Mouse (Mus musculus) embryonic facial prominence, embryonic 11.5 days (tissue): ENCODE measurements around the gene Fgf4. TPM values are rescaled to one million over a fixed set of nuclear protein-coding genes. Genes with fewer than 3 reads are reported as not detected.

ENCODE experiments used
- ATAC-seq: fragments of 200-750 bp; cut with Nextera tagmentation; replicated peaks from 2 replicates; pipeline ENCODE4 v1.8.0; 2017; ENCODE audit warnings: low read depth; ENCODE audit not compliant: insufficient number of reproducible peaks, low FRiP score, low TSS enrichment
- DNase-seq: peaks from one replicate; pipeline ENCODE4 v3.0.0-alpha.2; 2015; ENCODE audit warnings: low spot score
- H3K27ac ChIP-seq: fragments of 300-500 bp; sonication (generic); replicated peaks from 2 replicates; pipeline ENCODE4 v1.5.1; 2014; ENCODE audit warnings: mild to moderate bottlenecking, low read depth, low read length, control low read depth
- H3K27me3 ChIP-seq: fragments of 300-500 bp; sonication (generic); 2 replicates; pipeline ENCODE4 v1.6.1; 2014; ENCODE audit warnings: mild to moderate bottlenecking, low read length, moderate library complexity, mixed read lengths; ENCODE audit not compliant: control insufficient read depth, insufficient read depth
- H3K36me3 ChIP-seq: fragments of 300-500 bp; sonication (generic); replicated peaks from 2 replicates; pipeline ENCODE4 v1.6.1; 2014; ENCODE audit warnings: low read depth, mild to moderate bottlenecking, low read length, moderate library complexity, mixed read lengths; ENCODE audit not compliant: control insufficient read depth, insufficient read depth
- H3K4me1 ChIP-seq: fragments of 300-500 bp; sonication (generic); 2 replicates; pipeline ENCODE4 v1.6.1; 2014; ENCODE audit warnings: low read length, mixed read lengths; ENCODE audit not compliant: control insufficient read depth, insufficient read depth
- H3K4me2 ChIP-seq: fragments of 300-500 bp; sonication (generic); 2 replicates; pipeline ENCODE4 v1.6.1; 2014; ENCODE audit warnings: low read depth, mild to moderate bottlenecking, control low read depth, low read length, moderate library complexity
- H3K4me3 ChIP-seq: fragments of 300-500 bp; sonication (generic); 2 replicates; pipeline ENCODE4 v1.5.1; 2014; ENCODE audit warnings: low read depth, low read length, control low read depth
- H3K9ac ChIP-seq: fragments of 300-500 bp; sonication (generic); replicated peaks from 2 replicates; pipeline ENCODE4 v1.6.1; 2014; ENCODE audit warnings: mild to moderate bottlenecking, control low read depth, low read length
- H3K9me3 ChIP-seq: fragments of 300-500 bp; sonication (generic); replicated peaks from 2 replicates; pipeline ENCODE4 v1.6.1; 2016; ENCODE audit warnings: mild to moderate bottlenecking, low read length, inconsistent platforms, mixed read lengths; ENCODE audit not compliant: control insufficient read depth
- WGBS: fragments of 180-500 bp; shearing (Covaris S2); extraction: QIAGEN DNeasy Blood & Tissue Kit; methylation state at CpG from one replicate; pipeline ENCODE4 v1.1.7; 2014; 5-methylcytosine and 5-hydroxymethylcytosine counted together
- polyA plus RNA-seq: library from polyadenylated mRNA; unstranded; fragments of >200 nt; fragmentation: Nextera tagmentation; extraction: Ambion mirVana; gene quantifications from 2 replicates; pipeline ENCODE4 v1.2.1, GENCODE M21; 2014

The Fgf4 gene
- 0.07 TPM in 1 of 2 replicates, not detected in the other for polyA plus RNA-seq

DNA sequence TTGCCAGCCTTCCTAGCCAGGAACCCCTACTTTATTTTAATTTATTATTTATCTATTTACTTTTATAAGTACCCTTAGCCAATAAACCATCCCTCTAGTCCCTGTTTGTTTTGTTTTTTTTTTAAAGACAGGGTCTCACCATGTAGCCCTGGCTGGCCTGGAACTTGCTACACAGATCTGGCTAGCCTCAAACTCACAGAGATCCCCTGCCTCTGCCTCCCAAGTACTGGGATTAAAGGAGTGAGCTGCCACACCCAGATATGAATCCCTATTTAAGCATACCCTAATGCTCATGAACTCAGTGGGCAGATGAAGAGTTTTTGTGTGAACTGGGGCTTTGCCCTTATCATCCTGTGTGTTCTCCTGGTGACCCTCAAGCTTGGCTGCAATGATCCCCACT is at the start of gene Fgf4:
Gene Fgf4, plus strand, starts transcription at position 301 of the 400 bp plus-strand sequence.
- no peak for DNase-seq
- no peaks in the 10 kb centered on the region for H3K4me1 ChIP-seq
- ATAC-seq = no peak
- H3K27me3 ChIP-seq = no peaks in the 10 kb centered on the region; the same call in 1 of the 2 replicates
- H3K36me3 ChIP-seq = no peaks in the 10 kb centered on the region
- no peak within 1 kb of the TSS for H3K9ac ChIP-seq
- no peak within 1 kb of the TSS for H3K4me2 ChIP-seq
- no peak within 1 kb of the TSS for H3K27ac ChIP-seq
- H3K4me3 ChIP-seq = no peak within 1 kb of the TSS
- H3K9me3 ChIP-seq = no peaks in the 10 kb centered on the region

GRCm38 (mm10) chr7:144798471-144798870 is 48.7 kb upstream of the Fgf4 start:
- DNase-seq = peak; percentile 74
- 41% methylated on average over 1 of the region's 1 CpGs for WGBS
- no peaks in the 10 kb centered on the region for H3K9me3 ChIP-seq
- no peaks in the 10 kb centered on the region for H3K36me3 ChIP-seq
- H3K4me3 ChIP-seq = no peak overlapping the region
- ATAC-seq = 0 out of 2 replicates have a peak, but pooled peaks have one; percentile 27
- no peak overlapping the region for H3K9ac ChIP-seq
- no peak overlapping the region for H3K27ac ChIP-seq
- H3K4me1 ChIP-seq = no peaks in the 10 kb centered on the region; the same call in 1 of the 2 replicates
- no peak overlapping the region for H3K4me2 ChIP-seq
- H3K27me3 ChIP-seq = no peaks in the 10 kb centered on the region

DNA sequence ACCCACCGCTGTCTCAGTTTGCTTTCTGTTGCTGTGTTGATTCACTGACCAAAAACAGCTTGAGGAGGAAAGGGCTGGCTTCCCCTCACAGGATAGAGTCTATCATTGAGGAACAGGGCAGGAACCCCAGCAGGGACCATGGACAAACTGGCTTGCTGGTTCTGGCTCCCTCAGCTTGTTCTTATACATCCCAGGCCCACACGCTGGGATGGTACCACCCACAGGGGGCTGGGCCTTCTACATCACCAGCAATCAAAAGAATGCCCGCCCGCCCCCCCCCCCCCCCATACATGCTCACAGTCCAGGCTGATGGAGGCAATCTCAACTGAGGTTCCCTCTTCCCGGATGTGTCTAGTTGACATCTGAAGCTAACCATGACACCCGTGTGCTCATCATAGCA is 40.1 kb upstream of the Fgf4 start:
- Histone ChIP-seq H3K4me3 (no peak overlapping the region), H3K4me2 (no peak overlapping the region), H3K36me3 (no peaks in the 10 kb centered on the region), H3K27me3 (no peaks in the 10 kb centered on the region), H3K9ac (no peak overlapping the region), H3K27ac (no peak overlapping the region), H3K4me1 (no peaks in the 10 kb centered on the region), H3K9me3 (no peaks in the 10 kb centered on the region)
- DNase-seq (no peak), ATAC-seq (no peak)
- WGBS = 64% methylated on average over 6 of the region's 6 CpGs

DNA sequence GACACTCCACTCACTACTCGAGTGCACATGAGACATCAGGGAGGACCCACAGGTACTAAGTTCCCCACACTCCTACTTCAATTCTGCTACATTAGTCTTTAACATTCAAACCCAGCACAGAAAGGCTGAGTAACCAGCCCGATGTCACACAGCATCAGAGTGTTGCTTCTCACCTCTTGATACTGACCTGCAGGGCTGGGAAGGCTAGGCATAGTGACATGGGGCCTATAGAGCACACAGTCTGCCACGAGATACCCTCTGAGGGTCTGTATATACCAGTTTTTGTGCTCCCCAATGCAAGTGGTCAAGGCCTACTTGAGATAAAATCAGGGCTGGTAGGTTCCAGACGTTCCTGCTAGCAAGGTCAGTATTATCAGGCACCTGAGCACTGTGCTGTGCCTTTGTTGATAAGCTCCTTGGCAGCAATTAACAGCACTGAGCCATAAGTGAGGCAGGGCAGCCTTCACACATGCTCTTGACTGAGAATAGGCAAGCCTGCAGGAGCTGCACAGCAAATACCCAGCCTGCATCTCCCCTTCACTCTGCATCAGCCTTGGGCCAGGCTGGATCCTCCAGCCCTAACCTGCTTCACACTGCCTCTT is 39.1 kb upstream of the Fgf4 start:
- Histone ChIP-seq H3K4me1 (no peaks in the 10 kb centered on the region), H3K36me3 (no peaks in the 10 kb centered on the region), H3K27me3 (no peaks in the 10 kb centered on the region), H3K9ac (no peak overlapping the region), H3K27ac (no peak overlapping the region), H3K4me2 (no peak overlapping the region), H3K4me3 (no peak overlapping the region), H3K9me3 (no peaks in the 10 kb centered on the region)
- ATAC-seq (no peak), DNase-seq (no peak)
- 72% methylated on average over 4 of the region's 4 CpGs for WGBS

- H3K4me1 ChIP-seq = no peaks in the 10 kb centered on the region
- no peaks in the 10 kb centered on the region for H3K36me3 ChIP-seq
- H3K9ac ChIP-seq = no peak overlapping the region
- no peaks in the 10 kb centered on the region for H3K27me3 ChIP-seq
- peak; percentile 30 for DNase-seq
- H3K9me3 ChIP-seq = no peaks in the 10 kb centered on the region
- no peak overlapping the region for H3K27ac ChIP-seq
- ATAC-seq = no peak
- H3K4me2 ChIP-seq = no peak overlapping the region
- 41% methylated on average over 4 of the region's 4 CpGs for WGBS
- no peak overlapping the region for H3K4me3 ChIP-seq
Observed at GRCm38 (mm10) chr7:144811521-144811920, 35.6 kb upstream of the Fgf4 start.

DNA sequence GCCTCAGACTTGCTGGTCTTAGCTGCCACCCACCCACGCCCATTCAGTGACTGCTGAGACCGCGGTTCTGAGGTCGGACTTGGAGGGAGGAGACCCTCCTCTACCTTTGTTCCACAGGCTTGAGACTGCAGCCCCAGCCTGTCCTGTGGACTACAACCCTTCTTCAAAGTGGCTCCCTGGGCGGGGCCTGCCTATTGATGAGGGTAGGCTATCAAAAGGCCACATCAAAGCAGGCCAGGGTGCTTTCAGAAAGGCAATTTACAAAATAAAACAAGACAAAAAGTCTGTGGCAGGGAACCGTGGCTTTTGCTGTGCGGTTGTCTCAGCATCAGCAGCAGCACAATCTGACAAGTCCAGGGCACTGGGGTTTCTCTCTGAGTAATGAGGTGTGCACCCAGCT is 25.3 kb upstream of the Fgf4 start:
- DNase-seq (no peak), ATAC-seq (no peak)
- H3K4me1 ChIP-seq = no peaks in the 10 kb centered on the region
- H3K9me3 ChIP-seq = no peaks in the 10 kb centered on the region
- H3K9ac ChIP-seq = no peak overlapping the region
- no peak overlapping the region for H3K4me3 ChIP-seq
- WGBS = 43% methylated on average over 7 of the region's 7 CpGs
- H3K4me2 ChIP-seq = no peak overlapping the region
- H3K36me3 ChIP-seq = no peaks in the 10 kb centered on the region
- H3K27ac ChIP-seq = no peak overlapping the region
- H3K27me3 ChIP-seq = no peaks in the 10 kb centered on the region

DNA sequence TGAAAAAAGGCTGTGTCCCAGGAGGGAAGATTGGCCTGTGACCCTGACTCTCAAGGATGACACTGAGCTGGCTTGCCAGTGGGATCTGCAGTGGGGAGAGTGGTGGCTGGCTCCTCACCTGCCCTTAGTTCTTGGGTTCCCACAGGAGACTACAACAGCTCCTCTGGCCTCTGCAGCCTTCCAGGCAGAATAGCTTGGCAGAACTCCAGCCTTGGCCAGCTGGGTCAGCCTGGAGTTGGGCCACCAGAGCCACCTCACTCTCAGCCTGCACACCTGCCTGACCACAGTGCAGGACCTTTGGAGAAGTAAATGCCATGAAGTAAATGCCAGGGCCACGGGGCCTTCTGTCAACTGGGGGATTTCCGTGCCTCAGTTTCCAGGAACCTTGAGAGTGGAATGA is 23.2 kb upstream of the Fgf4 start:
- Histone ChIP-seq H3K4me2 (no peak overlapping the region), H3K27ac (no peak overlapping the region)
- 91% methylated on average over 2 of the region's 2 CpGs for WGBS

DNA sequence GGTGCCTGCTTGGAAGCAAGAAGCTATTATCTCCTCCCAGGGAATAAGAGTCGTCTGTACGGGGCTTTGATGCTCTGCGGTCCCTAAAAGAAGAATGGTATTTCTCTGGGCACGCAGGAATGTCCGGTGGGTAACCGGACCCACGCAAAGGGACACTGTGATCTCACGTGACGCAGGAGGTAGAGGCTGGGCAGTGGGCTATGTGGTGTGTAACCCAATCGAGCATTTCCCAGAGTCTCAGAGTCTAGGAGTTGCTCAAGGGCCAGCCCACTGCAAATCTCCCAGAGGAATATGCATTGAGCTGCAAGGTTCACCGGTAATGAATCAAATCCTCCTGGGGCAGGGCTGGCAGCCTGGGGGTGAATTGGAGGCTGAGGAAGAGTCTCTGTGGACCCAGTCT is 18.8 kb upstream of the Fgf4 start:
- Histone ChIP-seq H3K36me3 (no peaks in the 10 kb centered on the region), H3K9me3 (no peaks in the 10 kb centered on the region), H3K4me1 (no peaks in the 10 kb centered on the region), H3K27me3 (no peaks in the 10 kb centered on the region), H3K27ac (no peak overlapping the region), H3K9ac (no peak overlapping the region), H3K4me2 (no peak overlapping the region), H3K4me3 (no peak overlapping the region)
- ATAC-seq (no peak), DNase-seq (no peak)
- WGBS = 56% methylated on average over 11 of the region's 11 CpGs

More for the DNA sequence above, 23.2 kb upstream of the Fgf4 start:
- Histone ChIP-seq H3K4me1 (no peaks in the 10 kb centered on the region), H3K4me3 (no peak overlapping the region), H3K9ac (no peak overlapping the region), H3K27me3 (no peaks in the 10 kb centered on the region), H3K36me3 (no peaks in the 10 kb centered on the region), H3K9me3 (no peaks in the 10 kb centered on the region)
- ATAC-seq = 0 out of 2 replicates have a peak, but pooled peaks have one; percentile 12
- no peak for DNase-seq
